Mouse (Mus musculus) thymus, adult 2 months (tissue): ENCODE results near the gene Babam2. TPM values are rescaled to one million over a fixed set of nuclear protein-coding genes. Genes with fewer than 3 reads are reported as not detected.

Experiments used
- DNase-seq: peaks from one replicate; pipeline ENCODE4 v3.0.0; 2021
- H3K27ac ChIP-seq: fragments of 200-500 bp; 2 replicates; pipeline ENCODE4 v1.5.1; 2012; ENCODE audit warnings: low read length, control low read depth; ENCODE audit not compliant: control insufficient read depth, insufficient read depth
- H3K27me3 ChIP-seq: fragments of 200-500 bp; 2 replicates; pipeline ENCODE4 v1.6.1; 2012; ENCODE audit warnings: mild to moderate bottlenecking, low read length, moderate library complexity, mixed read lengths; ENCODE audit not compliant: control insufficient read depth, insufficient read depth
- H3K36me3 ChIP-seq: fragments of 200-500 bp; 2 replicates; pipeline ENCODE4 v1.6.1; 2012; ENCODE audit warnings: mild to moderate bottlenecking, low read length, moderate library complexity; ENCODE audit not compliant: control insufficient read depth, insufficient read depth
- H3K4me1 ChIP-seq: fragments of 200-500 bp; replicated peaks from 2 replicates; pipeline ENCODE4 v1.6.1; 2012; ENCODE audit warnings: low read length; ENCODE audit not compliant: control insufficient read depth, insufficient read depth
- H3K4me3 ChIP-seq: fragments of 200-500 bp; 2 replicates; pipeline ENCODE4 v1.5.1; 2012; ENCODE audit warnings: mild to moderate bottlenecking, low read length, control low read depth, moderate library complexity; ENCODE audit not compliant: control insufficient read depth, insufficient read depth
- CTCF ChIP-seq: fragments of 200-500 bp; IDR thresholded peaks from 2 replicates; pipeline ENCODE4 v1.5.1; 2012; ENCODE audit warnings: mild to moderate bottlenecking, control low read depth, low read length, moderate library complexity, borderline replicate concordance; ENCODE audit not compliant: control insufficient read depth, poor library complexity, insufficient read depth; ENCODE audit errors: extremely low read depth
- POLR2A ChIP-seq: fragments of 200-500 bp; IDR thresholded peaks from 2 replicates; pipeline ENCODE4 v1.6.1; 2012; ENCODE audit warnings: mild to moderate bottlenecking, low read length, control low read depth, moderate library complexity; ENCODE audit not compliant: control insufficient read depth, poor library complexity, insufficient read depth; ENCODE audit errors: extremely low read depth
- WGBS: fragments of 180-500 bp; shearing (Covaris S2); methylation state at CpG from one replicate; pipeline ENCODE4 v1.1.7; 2018; 5-methylcytosine and 5-hydroxymethylcytosine counted together
- polyA plus RNA-seq: library from polyadenylated mRNA; depleted of rRNA; stranded (reverse); fragments of >200 nt; gene quantifications from 2 replicates; pipeline ENCODE4 v1.2.3, GENCODE M21; 2012

Gene Babam2
- polyA plus RNA-seq, 1 experiment = 16.1 TPM

GRCm38 (mm10) chr5:32106473-32107140, 409.1 kb downstream of the Babam2 start:
- TF ChIP-seq CTCF (no peak), POLR2A (no peak)
- Histone ChIP-seq H3K4me1 (peaks cover 27% of the 10 kb centered on the region), H3K4me3 (no peak overlapping the region), H3K27me3 (no peaks in the 10 kb centered on the region), H3K36me3 (no peaks in the 10 kb centered on the region), H3K27ac (no peak overlapping the region)
- WGBS = 98% methylated on average over 5 of the region's 5 CpGs
- no peak for DNase-seq

- WGBS = 23% methylated on average over 4 of the region's 4 CpGs
- no peaks in the 10 kb centered on the region for H3K36me3 ChIP-seq
- no peak overlapping the region for H3K27ac ChIP-seq
- TF ChIP-seq CTCF = no peak
- TF ChIP-seq POLR2A = no peak
- peaks cover 12% of the 10 kb centered on the region for H3K4me1 ChIP-seq
- H3K27me3 ChIP-seq = no peaks in the 10 kb centered on the region
- H3K4me3 ChIP-seq = no peak overlapping the region
- DNase-seq = no peak
Observed at GRCm38 (mm10) chr5:32110651-32111050, 413.2 kb downstream of the Babam2 start.

- H3K4me1 ChIP-seq = peaks cover 12% of the 10 kb centered on the region
- no peaks in the 10 kb centered on the region for H3K36me3 ChIP-seq
- H3K27ac ChIP-seq = no peak overlapping the region
- H3K4me3 ChIP-seq = no peak overlapping the region
- 35% methylated on average over 7 of the region's 7 CpGs for WGBS
- H3K27me3 ChIP-seq = no peaks in the 10 kb centered on the region
- no peak for DNase-seq
- TF ChIP-seq POLR2A (no peak), CTCF (no peak)
Observed at GRCm38 (mm10) chr5:32112206-32112916, 414.9 kb downstream of the Babam2 start.

- Histone ChIP-seq H3K4me3 (no peak overlapping the region), H3K4me1 (no peaks in the 10 kb centered on the region), H3K36me3 (no peaks in the 10 kb centered on the region), H3K27me3 (no peaks in the 10 kb centered on the region), H3K27ac (no peak overlapping the region)
- no peak for DNase-seq
- TF ChIP-seq POLR2A (no peak), CTCF (no peak)
- 94% methylated on average over 11 of the region's 11 CpGs for WGBS
Observed at GRCm38 (mm10) chr5:32120901-32121376, 423.5 kb downstream of the Babam2 start.

GRCm38 (mm10) chr5:32121936-32122335, 424.5 kb downstream of the Babam2 start:
- TF ChIP-seq POLR2A (no peak), CTCF (no peak)
- Histone ChIP-seq H3K27ac (no peak overlapping the region), H3K36me3 (no peaks in the 10 kb centered on the region), H3K4me3 (no peak overlapping the region), H3K27me3 (no peaks in the 10 kb centered on the region), H3K4me1 (no peaks in the 10 kb centered on the region)
- 88% methylated on average over 6 of the region's 6 CpGs for WGBS
- no peak for DNase-seq

GRCm38 (mm10) chr5:32122363-32122762, 424.9 kb downstream of the Babam2 start:
- H3K27ac ChIP-seq = no peak overlapping the region

GRCm38 (mm10) chr5:32124957-32125356, 427.5 kb downstream of the Babam2 start:
- Histone ChIP-seq H3K4me1 (no peaks in the 10 kb centered on the region), H3K27me3 (no peaks in the 10 kb centered on the region), H3K27ac (no peak overlapping the region), H3K36me3 (no peaks in the 10 kb centered on the region), H3K4me3 (no peak overlapping the region)
- no peak for TF ChIP-seq CTCF
- TF ChIP-seq POLR2A = no peak
- 96% methylated on average over 6 of the region's 6 CpGs for WGBS
- no peak for DNase-seq

More at GRCm38 (mm10) chr5:32122363-32122762, 424.9 kb downstream of the Babam2 start:
- Histone ChIP-seq H3K36me3 (no peaks in the 10 kb centered on the region), H3K4me3 (no peak overlapping the region), H3K27me3 (no peaks in the 10 kb centered on the region), H3K4me1 (no peaks in the 10 kb centered on the region)
- DNase-seq = no peak
- 38% methylated on average over 5 of the region's 5 CpGs for WGBS
- TF ChIP-seq CTCF = no peak
- no peak for TF ChIP-seq POLR2A
